Mouse (Mus musculus) ovary, postnatal 10 days (tissue): ENCODE data around the gene Crbn.

Experiments
- DNase-seq: peaks from one replicate; pipeline ENCODE4 v3.0.0; 2022; ENCODE audit warnings: low spot score

The Crbn gene

DNA sequence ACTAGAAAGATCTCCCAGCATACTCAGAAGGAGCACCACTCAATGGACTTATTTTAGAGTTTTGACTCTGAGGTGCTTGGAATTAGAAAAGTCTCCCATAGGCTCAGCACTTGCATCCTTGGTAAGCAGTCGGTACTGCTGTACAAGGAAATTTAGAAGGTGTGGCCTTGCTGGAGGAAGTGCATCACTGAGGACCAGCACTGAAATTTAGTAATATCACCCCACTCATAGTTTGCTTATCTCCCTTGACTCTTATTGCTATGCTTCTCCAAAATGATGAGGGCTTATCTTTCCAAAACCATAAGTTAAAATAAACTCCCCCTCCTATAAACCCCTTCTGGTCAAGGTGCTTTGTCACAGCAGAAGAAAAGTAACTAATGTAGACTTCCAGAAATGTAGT, 38.4 kb downstream of the Crbn start:
- DNase-seq: no peak

- no peak for DNase-seq
Measured at GRCm38 (mm10) chr6:106760473-106761218, 39.2 kb downstream of the Crbn start.

GRCm38 (mm10) chr6:106758299-106758698, 41.6 kb downstream of the Crbn start:
- no peak for DNase-seq

- no peak for DNase-seq
Measured at GRCm38 (mm10) chr6:106750291-106750690, 49.6 kb downstream of the Crbn start.

- DNase-seq: no peak
Measured at GRCm38 (mm10) chr6:106748887-106749388, 50.9 kb downstream of the Crbn start, which contains the start of gene Il5ra. TSS of gene Il5ra (minus strand) at chr6:106749037.

DNA sequence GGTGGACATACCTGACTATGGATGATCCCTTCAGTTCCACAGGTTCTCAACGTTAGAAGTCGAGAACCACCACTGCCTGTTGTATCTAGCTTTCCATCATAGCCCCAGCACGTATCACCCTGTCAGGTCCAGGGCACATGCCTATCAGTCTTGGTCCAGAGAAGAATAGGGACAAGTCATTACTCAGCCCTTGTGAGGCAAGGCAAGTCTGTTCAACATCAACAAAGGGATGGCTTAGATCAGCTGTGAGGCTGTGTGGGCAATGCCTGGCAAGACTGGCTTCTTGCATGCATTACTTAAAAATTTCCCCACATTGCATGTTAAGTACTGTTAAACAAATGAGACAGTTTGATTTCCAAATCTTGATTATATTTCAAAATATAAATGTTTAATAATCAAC, 52.1 kb downstream of the Crbn start:
- DNase-seq: no peak

DNA sequence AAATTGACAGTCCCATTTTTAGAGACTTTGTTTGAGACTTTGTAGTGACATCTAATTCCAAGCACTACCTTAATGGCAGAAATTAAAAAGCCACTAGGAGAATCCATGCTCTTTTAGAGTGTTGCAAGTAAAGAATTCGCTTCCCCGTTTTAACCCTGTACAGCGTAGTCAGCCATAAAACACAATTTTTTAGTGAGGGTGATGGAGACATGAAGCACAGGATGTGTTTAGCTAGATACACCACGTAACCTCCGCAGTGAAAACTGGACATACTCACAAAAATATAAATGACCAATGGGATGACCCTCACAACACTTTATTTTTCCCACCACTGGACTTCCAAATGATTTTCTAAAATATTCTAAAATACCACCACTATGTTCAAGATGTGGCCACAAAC, 52.6 kb downstream of the Crbn start:
- no peak for DNase-seq

- DNase-seq: no peak
Measured at GRCm38 (mm10) chr6:106745673-106746394, 54.0 kb downstream of the Crbn start.

- DNase-seq: no peak
Measured at GRCm38 (mm10) chr6:106743556-106744233, 56.2 kb downstream of the Crbn start.

GRCm38 (mm10) chr6:106740244-106740825, 59.5 kb downstream of the Crbn start:
- DNase-seq: no peak

DNA sequence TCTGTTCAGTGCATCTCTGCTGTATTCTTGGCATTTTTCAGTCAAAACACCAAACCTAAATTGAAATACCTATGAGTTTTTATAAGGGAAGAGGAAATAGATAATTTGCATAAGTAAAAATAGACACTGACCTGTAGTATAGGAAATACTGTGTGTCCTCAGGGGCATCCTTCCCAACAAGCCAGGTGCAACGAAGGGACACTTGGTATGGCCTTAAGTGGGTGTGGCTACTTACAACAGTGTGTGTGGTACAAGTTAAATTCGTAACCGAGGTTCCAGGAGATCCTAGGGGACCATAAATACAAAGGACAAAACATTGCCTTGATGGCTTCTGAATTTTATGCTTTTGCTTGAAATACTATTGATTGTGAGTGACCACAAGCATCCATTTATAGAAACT, 61.6 kb downstream of the Crbn start:
- no peak for DNase-seq

DNA sequence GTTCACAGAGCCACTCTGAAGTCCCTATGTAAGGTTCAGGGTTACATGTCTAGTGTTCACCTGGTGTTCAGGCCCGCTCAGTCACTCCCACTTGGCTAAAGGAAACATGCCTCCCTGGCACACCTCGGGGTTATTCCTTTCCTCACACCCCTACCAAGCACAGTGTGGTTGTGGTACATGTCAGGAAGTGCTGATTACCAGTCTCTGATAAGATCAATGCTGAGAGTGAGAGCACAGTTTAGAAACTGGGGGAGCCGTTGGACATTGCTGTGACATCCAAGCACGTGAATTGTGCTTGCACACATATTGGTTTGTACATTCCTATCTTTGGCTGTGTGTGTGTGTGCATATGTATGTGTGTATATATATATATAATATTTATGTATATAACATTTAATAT, 67.3 kb downstream of the Crbn start:
- no peak for DNase-seq
